Mouse (Mus musculus) embryonic fibroblast, embryonic 13.5 days (primary cell): Measurements from ENCODE around the gene Lamb3.

Experiments used
- CTCF ChIP-seq: IDR thresholded peaks from 2 replicates; pipeline ENCODE4 v1.5.1; 2011; ENCODE audit warnings: mild to moderate bottlenecking, control low read depth, low read length, moderate library complexity, borderline replicate concordance; ENCODE audit not compliant: insufficient read depth
- POLR2A ChIP-seq: IDR thresholded peaks from 2 replicates; pipeline ENCODE4 v1.6.1; 2011; ENCODE audit warnings: low read depth, mild to moderate bottlenecking, control low read depth, low read length, moderate library complexity

DNA sequence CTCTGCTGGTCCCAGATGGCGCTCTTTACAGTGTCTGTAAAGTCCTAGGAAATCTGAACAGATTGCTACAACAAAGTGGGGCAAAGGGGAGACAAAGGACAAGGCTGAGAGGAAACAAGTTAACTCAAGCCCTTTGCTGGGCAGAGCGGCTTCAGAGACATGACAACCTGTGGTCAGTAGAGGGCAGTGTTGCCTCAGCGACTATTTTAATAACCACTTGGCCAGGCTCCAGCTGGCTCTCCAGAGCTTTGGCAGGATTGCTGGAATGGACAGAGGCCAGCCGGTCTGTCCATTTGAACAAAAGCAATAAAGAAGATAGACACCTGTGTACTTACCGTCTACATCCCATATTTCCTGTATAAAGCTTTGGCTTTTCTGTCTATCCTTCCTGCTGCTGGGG lies 178.6 kb downstream of the Lamb3 start:
- TF ChIP-seq CTCF (peak; percentile 67; the same call in 1 of the 2 replicates), POLR2A (no peak)
